1 mouse cellular context compared by ENCODE assay signal in the genomic region with DNA sequence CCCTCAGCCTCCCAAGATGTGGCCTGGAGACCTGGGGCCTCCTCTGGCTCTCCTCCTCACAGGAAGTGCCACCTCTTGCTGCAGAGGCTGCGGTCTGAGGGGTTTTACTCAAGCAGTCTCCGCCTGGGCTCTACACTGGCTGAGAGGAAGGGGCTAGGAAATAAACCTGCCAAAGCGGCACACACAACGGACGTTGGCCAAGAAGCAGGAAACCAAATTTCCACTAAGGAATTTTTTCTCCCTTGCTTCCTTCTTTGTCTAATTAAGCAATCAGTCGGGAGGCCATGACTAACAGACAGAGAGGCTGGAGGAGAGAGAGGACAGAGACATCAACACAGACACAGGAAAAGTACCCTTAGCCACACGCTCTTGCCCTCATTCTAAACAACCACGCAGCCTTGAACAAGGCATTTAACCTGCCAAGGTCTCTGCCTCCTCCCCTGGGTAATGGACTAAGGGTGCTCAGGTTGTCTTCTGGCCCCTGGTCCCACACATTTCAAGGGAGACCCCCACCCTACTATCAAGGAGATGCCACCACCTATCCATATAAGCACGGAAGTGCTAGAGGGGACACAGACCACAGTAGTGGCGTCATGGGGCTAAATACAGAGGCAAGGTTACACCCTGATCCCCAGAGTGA.
TF ChIP-seq lines count a peak whose summit lies in the region.

No protein-coding gene starts in this region.

TF ChIP-seq in CH12.LX, 34 proteins besides CTCF, POLR2A, EP300 and RAD21 (continued from another document):
- 0 out of 2 replicates have a peak, but pooled peaks have one; percentile 18 for TF ChIP-seq TCF12 (IDR thresholded peaks at IDR 0.05; ENCODE audit: low read depth, low read length)
- no peak for TF ChIP-seq TBP (conservative IDR thresholded peaks at IDR 0.05; ENCODE audit: low read depth, low read length)
- TF ChIP-seq MAZ (IDR thresholded peaks at IDR 0.05; ENCODE audit: low read depth, low read length) = no peak
- TF ChIP-seq ZC3H11A (IDR thresholded peaks at IDR 0.05; ENCODE audit: low read depth, low read length) = no peak
- TF ChIP-seq USF1 (IDR thresholded peaks at IDR 0.05; ENCODE audit: low read depth, low read length) = no peak
- TF ChIP-seq ETS1 (conservative IDR thresholded peaks at IDR 0.05; ENCODE audit: low read depth, low read length) = peak; percentile 31; the same call in 1 of the 2 replicates
- TF ChIP-seq CHD2 (IDR thresholded peaks at IDR 0.05; ENCODE audit: low read length) = no peak
- no peak for TF ChIP-seq MXI1 (IDR thresholded peaks at IDR 0.05; ENCODE audit: low read depth, low read length)
- no peak for TF ChIP-seq GABPA (IDR thresholded peaks at IDR 0.05; ENCODE audit: insufficient replicate concordance, low read depth, low read length)
- no peak for TF ChIP-seq USF2 (conservative IDR thresholded peaks at IDR 0.05; ENCODE audit: low read depth, low read length)
- TF ChIP-seq NELFE (IDR thresholded peaks at IDR 0.05; ENCODE audit: low read depth, low read length) = no peak
- no peak for TF ChIP-seq JUN (IDR thresholded peaks at IDR 0.05; ENCODE audit: insufficient read depth, low read depth, low read length)
- no peak for TF ChIP-seq ZKSCAN1 (IDR thresholded peaks at IDR 0.05; ENCODE audit: borderline replicate concordance, low read depth, low read length)
- no peak for TF ChIP-seq MEF2A (IDR thresholded peaks at IDR 0.05; ENCODE audit: borderline replicate concordance, low read depth, low read length)
- no peak for TF ChIP-seq ZMIZ1 (IDR thresholded peaks at IDR 0.05; ENCODE audit: low read depth, low read length)
- TF ChIP-seq HCFC1 (IDR thresholded peaks at IDR 0.05; ENCODE audit: low read depth, low read length) = no peak
